Mouse (Mus musculus) kidney, adult 8-10 months (tissue): ENCODE data around the gene Gspt1.
A peak's percentile ranks its signal among the peaks of the same experiment; 100 is the strongest.
"Not testable (repeated sequence)": the region's sequence is repeated elsewhere in the genome, so short reads cannot be mapped to it uniquely, and the experiment has no call there.

Experiments
- DNase-seq, 2 experiments: peaks; one replicate each; pipeline ENCODE4 v3.0.0; 2022

The Gspt1 gene

DNA sequence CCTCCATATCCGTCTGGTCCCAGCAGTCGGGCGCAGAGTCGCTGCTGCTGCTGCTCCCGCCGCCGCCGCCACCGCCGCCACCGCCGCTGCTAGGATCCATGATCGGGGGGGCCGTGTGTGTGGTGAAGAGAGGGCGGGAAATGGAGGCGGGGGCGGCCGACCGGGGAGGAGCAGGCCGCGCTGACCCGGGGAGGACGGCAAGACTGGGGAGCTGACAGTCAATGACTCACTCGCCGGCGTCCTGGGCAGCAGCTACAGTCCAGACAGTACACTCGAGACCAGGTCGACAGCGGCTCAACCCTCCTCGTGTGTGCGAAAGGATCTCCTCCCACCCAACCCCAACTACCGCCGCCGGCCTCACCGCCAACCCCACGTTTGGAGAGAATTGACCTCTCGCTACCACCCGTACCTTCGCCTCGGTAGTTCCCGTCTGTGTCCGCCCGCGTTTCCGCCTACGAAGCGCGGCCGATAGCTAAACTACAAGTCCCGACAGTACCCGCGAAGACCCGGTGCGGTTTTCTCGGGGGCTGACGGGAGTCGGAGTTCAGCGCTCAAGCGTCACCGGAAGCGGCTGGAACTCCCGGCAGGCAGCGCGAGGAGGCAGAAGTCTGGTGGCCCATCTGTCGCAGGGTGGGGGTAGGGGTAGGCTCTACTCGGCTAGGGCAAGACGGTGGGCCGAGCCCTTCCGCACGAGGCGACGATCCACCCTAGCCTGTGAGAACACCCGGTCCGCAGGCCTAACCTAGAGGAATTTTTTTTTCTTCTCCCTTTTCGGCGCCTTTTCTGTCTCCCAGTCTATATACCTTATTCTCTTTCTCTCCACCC is at the start of gene Gspt1:
Gspt1 (minus strand) TSS at position 428 of the 825 bp plus-strand sequence.
- DNase-seq: peak; percentile 98 to 99

GRCm38 (mm10) chr16:11303741-11304140 is 49.6 kb upstream of the Gspt1 start:
- DNase-seq: no peak

GRCm38 (mm10) chr16:11297700-11298099 is 43.6 kb upstream of the Gspt1 start:
- peak in 1 of 2 experiments; percentile 44 for DNase-seq

DNA sequence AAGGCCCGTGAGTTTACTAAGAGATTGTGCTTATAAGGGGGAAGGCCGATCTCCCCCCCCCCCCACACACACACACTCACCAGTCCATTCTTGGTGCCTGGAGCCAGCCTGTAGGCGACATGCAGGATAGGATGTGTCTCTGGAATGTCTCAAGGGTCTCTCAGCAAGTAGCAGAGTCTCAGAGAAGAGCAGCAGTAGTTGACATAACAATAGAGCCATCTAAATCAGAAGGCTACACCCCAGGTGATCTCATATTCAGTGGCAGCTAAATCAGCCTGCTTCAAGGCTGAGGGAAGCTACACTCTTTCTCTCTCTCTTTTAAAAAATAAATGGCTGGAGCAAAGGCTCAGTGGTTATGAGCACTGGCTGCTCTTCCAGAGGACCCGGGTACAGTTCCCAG is 41.5 kb upstream of the Gspt1 start:
- not testable (repeated sequence) for DNase-seq

DNA sequence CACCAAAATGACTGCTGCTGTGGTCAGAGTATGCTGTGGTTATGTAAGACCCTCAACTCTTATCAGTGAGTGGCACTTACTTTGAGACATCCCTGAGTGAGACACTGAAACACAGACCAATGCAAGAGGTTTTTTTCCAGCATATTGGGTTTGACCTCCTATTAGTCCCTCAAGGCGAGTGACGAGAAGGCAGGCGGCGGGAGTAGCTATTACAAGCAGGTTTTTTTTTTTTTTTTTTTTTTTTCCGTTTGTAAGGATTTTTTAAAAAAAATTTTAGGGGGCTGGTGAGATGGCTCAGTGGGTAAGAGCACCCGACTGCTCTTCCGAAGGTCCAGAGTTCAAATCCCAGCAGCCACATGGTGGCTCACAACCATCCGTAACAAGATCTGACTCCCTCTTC is 34.7 kb upstream of the Gspt1 start:
- not testable (repeated sequence) for DNase-seq

DNA sequence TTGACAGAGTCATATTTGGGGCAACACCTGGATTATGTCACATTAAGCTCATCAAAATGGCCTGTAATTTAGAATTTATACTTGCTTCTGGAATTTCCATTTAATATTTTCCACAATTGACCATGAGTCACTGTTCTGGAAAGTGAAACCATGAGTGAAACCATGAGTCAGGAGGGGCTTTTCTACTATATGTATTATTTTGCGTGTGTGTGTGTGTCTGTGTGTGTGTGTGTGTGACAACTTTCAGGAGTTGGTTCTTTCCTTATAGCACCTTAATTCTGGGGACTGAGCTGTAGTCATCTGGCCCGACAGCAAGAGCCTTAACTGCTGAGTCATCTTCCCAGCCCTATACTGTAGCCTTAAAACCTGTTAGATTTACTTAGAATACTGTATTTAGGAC is 31.8 kb upstream of the Gspt1 start:
- DNase-seq: no peak

GRCm38 (mm10) chr16:11284881-11285280 is 30.8 kb upstream of the Gspt1 start:
- DNase-seq: no peak

- peak; percentile 6 to 37 for DNase-seq
Measured at GRCm38 (mm10) chr16:11282655-11283232, 28.6 kb upstream of the Gspt1 start.

DNA sequence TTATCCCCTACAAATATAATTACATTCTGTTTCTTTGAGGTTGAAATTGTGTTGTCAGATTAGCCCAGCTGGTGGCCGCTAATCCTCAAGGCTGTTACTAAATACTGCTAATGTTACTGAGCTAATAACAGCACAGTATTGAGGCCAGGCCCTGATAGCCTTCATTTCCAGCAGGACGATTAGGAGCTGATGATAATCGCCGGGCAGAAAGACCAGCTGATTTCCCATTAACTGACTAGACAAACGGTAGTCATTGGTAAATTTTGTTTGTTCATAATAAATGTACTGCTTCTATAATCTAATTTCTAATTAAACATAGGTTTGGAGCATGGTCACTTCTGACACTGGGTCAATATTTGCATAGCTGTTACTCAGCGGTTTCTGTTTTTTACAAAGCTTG is 24.7 kb upstream of the Gspt1 start:
- DNase-seq: no peak

DNA sequence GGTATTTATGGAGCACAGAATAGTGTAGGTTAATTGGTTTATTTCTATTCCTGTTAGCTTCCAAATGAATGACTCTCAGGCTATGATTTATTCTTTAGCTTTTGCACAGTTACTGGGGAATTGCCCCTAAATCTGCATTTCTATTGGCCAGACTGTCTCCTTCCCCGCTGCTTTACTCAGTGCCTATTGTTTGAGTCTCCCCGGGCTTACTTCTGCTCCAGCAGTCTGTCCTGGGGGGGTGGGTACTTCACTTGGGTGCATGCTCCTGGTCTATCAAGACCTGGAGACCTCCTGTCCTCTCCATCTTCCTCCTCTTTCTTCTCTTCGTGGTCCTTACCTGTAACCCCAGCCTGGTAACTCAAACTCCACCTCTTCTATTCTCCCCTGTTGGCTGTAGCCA is 22.8 kb upstream of the Gspt1 start:
- DNase-seq: no peak

DNA sequence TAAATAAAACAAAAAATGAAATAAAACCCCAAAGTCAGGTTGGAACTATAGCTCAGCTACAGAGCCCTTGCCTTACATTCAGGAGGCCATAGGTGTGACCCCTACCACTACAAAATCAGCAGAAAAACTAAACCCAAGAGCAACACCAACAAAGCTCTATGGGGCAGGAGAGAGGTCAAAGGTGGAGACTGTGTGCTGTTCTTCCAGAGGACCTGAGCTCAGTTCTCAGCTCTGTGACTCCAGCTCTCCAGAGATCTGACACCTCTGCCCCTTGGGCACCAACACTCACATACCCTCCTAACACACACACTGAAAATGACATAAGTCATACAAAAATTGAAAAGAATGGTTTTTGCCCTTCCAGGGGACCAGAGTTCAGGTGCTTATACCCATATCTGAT is 16.9 kb upstream of the Gspt1 start:
- no peak for DNase-seq

DNA sequence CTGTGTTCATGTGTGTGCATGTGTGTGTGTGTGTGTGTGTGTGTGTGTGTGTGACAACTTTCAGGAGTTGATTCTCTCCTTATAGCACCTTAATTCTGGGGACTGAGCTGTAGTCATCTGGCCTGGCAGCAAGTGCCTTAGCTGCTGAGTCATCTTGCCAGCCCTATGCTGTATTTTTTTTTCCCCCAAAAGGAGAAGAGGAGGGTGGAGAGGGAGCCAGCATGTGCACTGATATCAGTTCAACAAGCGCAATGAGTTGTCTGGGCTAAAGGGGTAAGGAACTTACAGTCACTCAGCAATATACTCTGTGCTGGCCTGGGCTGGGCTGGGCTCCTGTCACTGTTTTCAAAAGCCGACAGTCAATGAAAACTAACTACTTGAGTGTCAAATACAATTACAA is 16.5 kb upstream of the Gspt1 start:
- DNase-seq: no peak

- DNase-seq: no peak
Measured at GRCm38 (mm10) chr16:11269808-11270207, 15.7 kb upstream of the Gspt1 start.

DNA sequence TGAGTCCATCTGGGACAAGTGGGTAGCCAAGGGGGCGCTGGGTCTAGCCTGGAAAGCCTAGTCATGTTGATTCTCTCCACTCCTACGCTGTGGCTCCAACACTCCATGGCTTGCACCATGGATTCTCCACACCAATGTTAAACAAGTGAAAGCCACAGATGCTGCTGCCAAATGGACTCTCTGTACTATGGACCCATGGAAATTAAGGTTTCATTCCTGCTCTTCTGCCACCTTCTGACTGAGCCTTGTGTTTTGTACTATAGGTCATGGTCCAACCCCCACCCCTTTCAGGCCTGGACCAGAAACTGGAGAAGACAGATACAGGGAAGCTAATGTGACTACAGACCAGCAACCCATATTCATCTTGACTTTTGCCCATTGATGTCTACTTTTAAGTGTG is 12.4 kb upstream of the Gspt1 start:
- peak; percentile 78 to 84 for DNase-seq

DNA sequence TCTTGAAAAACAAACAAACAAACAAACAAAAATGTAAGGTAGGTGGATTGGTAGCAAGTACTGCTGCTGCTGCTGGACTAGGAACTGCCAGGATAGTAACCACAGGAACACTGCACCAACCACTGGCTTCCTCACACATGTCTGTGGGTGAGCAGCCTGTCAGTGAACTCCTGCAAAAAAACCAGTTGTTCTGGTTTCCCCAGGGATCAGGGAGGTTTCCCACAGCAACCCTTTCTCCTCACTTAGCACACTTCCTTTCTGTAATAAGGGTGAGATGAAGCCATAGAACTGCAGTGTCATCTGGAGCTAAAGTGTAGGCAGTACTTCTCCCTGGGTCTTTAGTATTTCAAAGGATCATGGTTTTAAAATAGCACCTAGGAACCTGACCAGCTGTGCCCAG is 9.1 kb upstream of the Gspt1 start:
- DNase-seq: no peak

DNA sequence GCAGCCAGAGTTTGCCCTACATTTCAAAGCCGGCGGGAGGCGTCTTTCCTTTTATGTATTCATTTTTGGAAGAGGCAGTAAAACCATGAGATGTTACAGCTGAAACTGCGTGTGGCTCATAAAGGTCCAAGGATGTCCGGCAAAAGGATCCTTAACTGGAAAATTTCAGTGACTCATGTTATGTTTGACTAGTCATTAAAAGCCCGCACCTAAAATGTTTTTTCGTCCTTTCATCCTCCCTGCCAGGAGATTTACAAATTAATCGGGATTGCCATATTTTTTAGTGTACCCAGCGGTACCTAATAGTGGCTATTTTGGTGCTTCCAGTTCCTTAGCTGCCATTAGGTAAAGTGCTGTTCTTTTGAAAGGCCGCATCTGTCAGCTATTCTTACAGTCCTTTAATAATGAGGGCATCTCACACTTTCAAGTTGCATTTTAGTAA is 619 bp upstream of the Gspt1 start:
- DNase-seq: no peak

- DNase-seq: peak; percentile 28 to 43
Measured at GRCm38 (mm10) chr16:11253065-11253831, 877 bp downstream of the Gspt1 start.

GRCm38 (mm10) chr16:11247791-11248190 is 6.3 kb downstream of the Gspt1 start:
- DNase-seq: no peak

DNA sequence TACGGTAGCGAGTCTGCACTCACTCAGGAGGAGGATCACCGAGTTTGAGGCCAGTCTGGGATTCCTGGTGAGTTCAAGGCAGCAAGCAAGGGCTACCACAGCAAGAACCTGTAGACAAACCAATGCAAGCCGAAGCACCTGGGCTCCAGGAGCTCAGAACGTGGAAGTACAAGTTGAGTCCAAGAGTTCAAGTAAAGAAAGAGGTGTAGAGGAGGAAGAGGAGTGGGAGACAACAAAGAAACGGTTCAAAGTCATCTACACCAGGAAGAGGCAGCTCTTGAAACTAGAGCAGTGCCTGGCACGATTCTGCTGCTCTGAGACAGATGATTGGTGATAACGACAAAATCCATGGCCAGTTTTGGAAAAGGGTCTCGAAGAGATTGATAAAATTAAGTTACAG is 8.4 kb downstream of the Gspt1 start:
- DNase-seq: no peak

GRCm38 (mm10) chr16:11242401-11242800 is 11.7 kb downstream of the Gspt1 start:
- peak in 1 of 2 experiments; percentile 29 for DNase-seq

- no peak for DNase-seq
Measured at GRCm38 (mm10) chr16:11217801-11218200, 36.3 kb downstream of the Gspt1 start.

DNA sequence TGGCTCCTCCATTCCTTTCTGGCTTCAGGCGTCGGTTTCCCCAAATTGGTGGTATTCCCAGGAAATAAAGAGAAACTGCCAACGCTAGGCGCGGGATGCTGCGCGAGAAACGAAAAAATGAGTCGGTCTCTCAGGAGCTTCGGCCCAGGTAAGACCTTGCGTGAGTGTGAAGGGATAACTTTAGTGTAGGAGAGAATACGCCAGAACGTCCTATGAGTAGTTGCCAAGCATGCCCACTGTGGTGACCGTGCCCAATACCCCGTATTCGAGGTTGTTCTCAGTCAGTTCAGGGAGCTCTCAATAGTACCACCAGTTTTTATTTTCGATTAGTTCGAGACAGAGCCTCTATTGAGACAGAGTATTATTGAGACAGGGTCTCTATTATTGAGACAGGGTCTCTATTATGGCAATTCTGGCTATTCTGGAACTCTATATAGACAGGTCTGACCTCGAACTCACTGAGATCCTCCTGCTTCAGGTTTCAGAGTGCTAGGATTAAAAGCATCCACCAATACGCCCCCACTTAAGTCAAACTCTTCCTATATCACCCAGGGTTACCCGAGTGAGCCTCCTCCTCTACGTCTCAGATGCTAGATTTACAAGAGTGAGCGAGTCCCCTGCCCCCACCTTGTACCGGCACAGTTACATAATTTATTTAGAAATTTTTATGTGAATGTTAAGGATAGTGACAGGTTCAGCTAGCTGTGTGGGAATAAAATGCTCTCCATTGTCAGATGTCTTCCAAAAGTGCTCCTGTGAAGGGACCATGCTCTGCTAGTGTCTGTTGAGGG is 50.3 kb downstream of the Gspt1 start:
- peak in 1 of 2 experiments; percentile 4 for DNase-seq
